Mouse (Mus musculus) C2C12 (cell line): Measurements from ENCODE around the gene Hoxa3.

Experiments
- CTCF ChIP-seq: IDR thresholded peaks from one replicate; pipeline ENCODE4 v1.5.1; 2011; ENCODE audit not compliant: control insufficient read depth, insufficient read depth, insufficient read length
- FOSL1 ChIP-seq: IDR thresholded peaks from one replicate; pipeline ENCODE4 v1.8.0; 2011; ENCODE audit warnings: mild to moderate bottlenecking, low read length; ENCODE audit not compliant: poor library complexity, insufficient read depth, severe bottlenecking

DNA sequence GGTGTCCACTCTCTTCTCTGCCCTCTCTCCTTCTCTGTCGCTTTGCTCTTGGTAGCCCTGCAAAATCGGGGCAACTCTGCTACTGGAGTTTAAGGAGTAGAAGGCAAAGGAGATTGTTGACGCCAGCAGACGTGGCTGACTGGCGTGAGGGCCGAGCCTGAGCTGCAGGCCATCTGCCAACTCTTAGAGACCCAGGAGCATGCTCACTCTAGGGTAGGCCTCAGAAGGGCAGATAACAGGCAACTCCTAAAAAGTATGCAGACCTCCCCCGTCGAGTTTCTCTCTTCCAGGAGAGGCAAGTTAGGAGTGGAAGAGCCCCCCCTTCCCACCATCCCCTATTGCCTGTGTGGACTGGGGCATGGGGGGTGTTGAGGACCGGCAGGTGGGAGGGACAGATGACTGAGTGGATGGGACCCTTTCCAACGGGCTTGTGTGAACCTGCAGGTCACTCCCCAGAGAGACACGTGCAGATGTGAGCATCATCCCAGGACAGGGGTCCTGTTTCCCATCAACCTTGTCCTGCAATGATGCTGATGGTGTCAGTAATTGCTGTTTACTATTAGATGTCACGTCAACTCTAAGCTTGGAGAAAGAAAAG, 53.9 kb downstream of the Hoxa3 start:
- no peak for TF ChIP-seq FOSL1
- no peak for TF ChIP-seq CTCF
